Comparison of ENCODE assay signal across 10 mouse cellular contexts in the genomic region with DNA sequence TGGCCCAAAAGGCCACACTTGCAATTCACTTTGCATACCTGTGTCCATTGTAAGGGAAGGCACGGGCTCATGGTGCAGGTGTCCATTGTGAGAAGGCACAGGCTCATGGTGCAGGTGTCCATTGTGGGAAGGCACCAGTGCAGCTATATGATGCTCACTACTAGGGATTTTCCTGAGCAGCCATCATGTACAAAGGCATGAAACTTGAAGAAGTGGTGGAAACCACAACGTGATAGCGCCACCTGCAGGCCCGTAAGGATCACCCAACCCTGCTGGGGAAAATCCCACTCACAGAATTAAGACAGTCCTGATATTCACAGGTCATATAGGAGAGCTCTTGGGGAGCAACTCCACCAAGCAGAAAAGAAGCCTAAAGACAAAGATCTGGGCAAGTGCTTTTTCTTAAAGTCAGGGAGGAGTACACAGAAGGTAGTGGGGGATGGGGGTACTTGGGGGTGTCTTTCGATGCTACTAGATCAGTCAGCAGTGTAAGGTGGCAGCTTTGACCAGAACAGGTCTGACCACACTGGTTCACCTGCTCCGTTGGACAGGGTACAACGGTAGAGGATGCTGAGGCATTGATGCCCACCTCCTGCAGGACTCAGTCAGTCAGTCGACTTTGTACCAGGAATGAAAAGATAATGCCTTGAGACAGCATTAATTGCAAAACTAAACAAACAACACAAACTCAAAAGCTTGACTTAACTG. TPM values are rescaled to one million over a fixed set of nuclear protein-coding genes. Genes with fewer than 3 reads are reported as not detected.
DNase-seq lines count a peak whose midpoint lies in the region; ATAC-seq and TF ChIP-seq lines count a peak whose summit lies in the region.
"Had no signal": no experiment of that assay in that cellular context is flagged by ENCODE, and none has a peak within 500 bp of the region (broad histone marks: within the 10 kb centered on the region; RNA-seq: fewer than 3 reads in every experiment).

No protein-coding gene starts in this region.

- H3K4me1 ChIP-seq in G1E (ENCODE audit: insufficient read depth, low read depth, low read length) = peaks cover 54% of the 10 kb centered on the region
- H3K4me1 ChIP-seq in lung, adult 2 months (ENCODE audit: control insufficient read depth, insufficient read depth, low read length) = 0 out of 2 replicates have a peak, but pooled peaks cover 2% of the 10 kb centered on the region

- WGBS in lung, adult 2 months = 43% methylated on average over 8 of the region's 8 CpGs

- H3K36me3 ChIP-seq in C2C12 (ENCODE audit: control insufficient read depth, insufficient read depth) (peaks cover 15% of the 10 kb centered on the region), G1E (replicated peaks) (peaks cover 50% of the 10 kb centered on the region)

- no peak for TF ChIP-seq POLR2A in lung, adult 2 months (IDR thresholded peaks at IDR 0.05; ENCODE audit: borderline replicate concordance, extremely low read depth, low read depth, low read length)

- TF ChIP-seq CTCF in C2C12 (IDR thresholded peaks at IDR 0.05; ENCODE audit: control insufficient read depth, insufficient read depth, insufficient read length) (peak; percentile 11), G1E (IDR thresholded peaks at IDR 0.05; ENCODE audit: low read depth, low read length) (peak; percentile 71)
- TF ChIP-seq CTCF in gastrocnemius, adult 2 months (IDR thresholded peaks at IDR 0.05) = peak; percentile 85
- peak; percentile 80 for TF ChIP-seq CTCF in lung, adult 2 months (IDR thresholded peaks at IDR 0.05; ENCODE audit: insufficient read depth, low read length)

- H3K4me3 ChIP-seq in C2C12 (ENCODE audit: insufficient read depth, poor library complexity, severe bottlenecking) = no peak overlapping the region
- H3K4me3 ChIP-seq in G1E (ENCODE audit: low read depth, low read length) = no peak overlapping the region
- no peak overlapping the region for H3K4me3 ChIP-seq in gastrocnemius, adult 2 months
- H3K4me3 ChIP-seq in lung, adult 2 months (replicated peaks; ENCODE audit: extremely low read depth, low read depth, low read length) = no peak overlapping the region

- H3K27ac ChIP-seq in gastrocnemius, adult 2 months = no peak overlapping the region

- no peak for ATAC-seq in G1E (ENCODE audit: extremely low read depth, insufficient number of reproducible peaks, low FRiP score, poor library complexity, severe bottlenecking)

- no peaks in the 10 kb centered on the region for H3K9me3 ChIP-seq in G1E (replicated peaks)

- no peaks in the 10 kb centered on the region for H3K27me3 ChIP-seq in C2C12 (ENCODE audit: control insufficient read depth, insufficient read depth, insufficient read length)
- H3K27me3 ChIP-seq in G1E (ENCODE audit: insufficient read depth, low read length) = no peaks in the 10 kb centered on the region

- intact Hi-C loops in gastrocnemius, adult 2 months (cut with DNase I) = loop anchor here (1.0 to 10.0 kb wide), 3 partner anchors 111 to 395 kb away; no protein-coding TSS in a partner anchor

- H3K79me2 ChIP-seq in C2C12 (ENCODE audit: control insufficient read depth, insufficient read depth) = no peaks in the 10 kb centered on the region

- no peaks in the 10 kb centered on the region for H3K79me3 ChIP-seq in C2C12 (ENCODE audit: low read depth)

- DNase-seq in G1E (ENCODE audit: low spot score) = no peak
- peak; percentile 72 for DNase-seq in cerebellum, adult 9-10 months
- DNase-seq in gastrocnemius, adult 2 months = peak; percentile 54
- DNase-seq in kidney, postnatal 4 days = peak; percentile 77 to 80
- DNase-seq in lung, adult 2 months = peak; percentile 48
- DNase-seq in retina, adult 2 months (ENCODE audit: low read depth, low spot score) = peak; percentile 32
- no peak for DNase-seq in ovary, adult 18-20 months (ENCODE audit: low spot score)

- H3ac ChIP-seq in C2C12 (ENCODE audit: control insufficient read depth, insufficient read length, low read depth) = no peak overlapping the region

TF ChIP-seq in C2C12, 6 proteins besides CTCF, POLR2A, EP300 and RAD21:
- TF ChIP-seq MYOG (IDR thresholded peaks at IDR 0.05; ENCODE audit: control insufficient read depth, extremely low read depth, insufficient read length) = no peak
- no peak for TF ChIP-seq CEBPB (IDR thresholded peaks at IDR 0.05; ENCODE audit: low read depth)
- no peak for TF ChIP-seq FOSL1 (IDR thresholded peaks at IDR 0.05; ENCODE audit: insufficient read depth, low read length, poor library complexity, severe bottlenecking)
- TF ChIP-seq MYOD1 (IDR thresholded peaks at IDR 0.05; ENCODE audit: control insufficient read depth, insufficient read length, low read depth) = no peak
- no peak for TF ChIP-seq MAX (IDR thresholded peaks at IDR 0.05)
- no peak for TF ChIP-seq USF1 (IDR thresholded peaks at IDR 0.05; ENCODE audit: low read depth)
TF ChIP-seq in C2C12: peak in this region for 0.

RNA-seq across cellular contexts. Expression of a gene that starts 11.1 kb away (rescaled TPM):
- 0.04 TPM for polyA plus RNA-seq in C2C12 (2012; fragmentation: generic; extraction: Trizol)
- total RNA-seq in G1E (2014; fragmentation: Nextera tagmentation) = not detected in 2 replicates
- total RNA-seq in G1E (2017) = 0.05 and 0.12 TPM in 2 replicates
- polyA plus RNA-seq in G1E (2012) = not detected in 2 replicates
- under 1 TPM; 0.08 to 0.15 TPM for total RNA-seq in gastrocnemius, adult 2 months (2021)
- 0.95 and 1.1 TPM in 2 replicates for polyA plus RNA-seq in lung, adult 2 months (2012; rRNA removed)

RNA-seq across cellular contexts. Expression of a gene that starts 29.8 kb away (rescaled TPM):
- not detected for polyA plus RNA-seq in C2C12 (2012; fragmentation: generic; extraction: Trizol)
- total RNA-seq in G1E (2014; fragmentation: Nextera tagmentation) = not detected in 2 replicates
- not detected in 2 replicates for total RNA-seq in G1E (2017)
- polyA plus RNA-seq in G1E (2012) = not detected in 2 replicates
- total RNA-seq in gastrocnemius, adult 2 months (2021) = under 1 TPM in 1 of 2 experiments, not detected in 1; 0.11 TPM
- polyA plus RNA-seq in lung, adult 2 months (2012; rRNA removed) = not detected in 2 replicates
- polyA plus RNA-seq: gonadal fat pad, adult 2 months; stomach, embryonic 14.5 days had no signal

RNA-seq across cellular contexts. Expression of a gene that starts 29.8 kb away (rescaled TPM):
- polyA plus RNA-seq in C2C12 (2012; fragmentation: generic; extraction: Trizol) (50.1 TPM), G1E (2012) (153 and 174 TPM in 2 replicates)
- total RNA-seq in G1E (2014; fragmentation: Nextera tagmentation) (350 and 399 TPM in 2 replicates), G1E (2017) (977 and 998 TPM in 2 replicates)
- 10 to 100 TPM; 79.9 to 89.5 TPM for total RNA-seq in gastrocnemius, adult 2 months (2021)
- polyA plus RNA-seq in lung, adult 2 months (2012; rRNA removed) = 95.5 and 102 TPM in 2 replicates

Comparison
In these comparisons a context has a peak if more than half of its experiments do, and no peak if none do; other contexts are left out.
1. CTCF ChIP-seq: peak in every context shown above with its lines; median percentile 85 in gastrocnemius, adult 2 months; 80 in lung, adult 2 months; 71 in G1E; 11 in C2C12.
2. DNase-seq: peak in cerebellum, adult 9-10 months (single experiment), gastrocnemius, adult 2 months (single experiment), kidney, postnatal 4 days (2 of 2), lung, adult 2 months (single experiment) and retina, adult 2 months (single experiment); none in G1E (single experiment) and ovary, adult 18-20 months (single experiment).